Mouse (Mus musculus) intestine, postnatal 0 days (tissue): ENCODE data around the gene Lpp. TPM values are rescaled to one million over a fixed set of nuclear protein-coding genes. Genes with fewer than 3 reads are reported as not detected.

ENCODE experiments used
- ATAC-seq: fragments of 200-750 bp; cut with Nextera tagmentation; 2 replicates; pipeline ENCODE4 v1.8.0; 2017; ENCODE audit warnings: mild to moderate bottlenecking, moderate TSS enrichment, moderate library complexity
- H3K27ac ChIP-seq: fragments of 300-500 bp; sonication (generic); 2 replicates; pipeline ENCODE4 v1.5.1; 2014; ENCODE audit warnings: mild to moderate bottlenecking, low read depth, low read length, moderate library complexity
- H3K27me3 ChIP-seq: fragments of 300-500 bp; sonication (generic); replicated peaks from 2 replicates; pipeline ENCODE4 v1.6.1; 2014; ENCODE audit warnings: low read length, mixed read lengths; ENCODE audit not compliant: control insufficient read depth, insufficient read depth
- H3K36me3 ChIP-seq: fragments of 300-500 bp; sonication (generic); 2 replicates; pipeline ENCODE4 v1.6.1; 2014; ENCODE audit warnings: mild to moderate bottlenecking, moderate library complexity; ENCODE audit not compliant: control insufficient read depth, insufficient read depth
- H3K4me1 ChIP-seq: fragments of 300-500 bp; sonication (generic); replicated peaks from 2 replicates; pipeline ENCODE4 v1.6.1; 2014; ENCODE audit warnings: antibody characterized with exemption, low read length, mixed read lengths; ENCODE audit not compliant: control insufficient read depth, insufficient read depth
- H3K4me2 ChIP-seq: fragments of 300-500 bp; sonication (generic); replicated peaks from 2 replicates; pipeline ENCODE4 v1.6.1; 2014; ENCODE audit warnings: low read depth, mild to moderate bottlenecking, moderate library complexity
- H3K4me3 ChIP-seq: fragments of 300-500 bp; sonication (generic); 2 replicates; pipeline ENCODE4 v1.5.1; 2014; ENCODE audit warnings: low read depth, low read length
- H3K9ac ChIP-seq: fragments of 300-500 bp; sonication (generic); 2 replicates; pipeline ENCODE4 v1.6.1; 2014; ENCODE audit warnings: mild to moderate bottlenecking, low read depth, low read length
- H3K9me3 ChIP-seq: fragments of 300-500 bp; sonication (generic); 2 replicates; pipeline ENCODE4 v1.6.1; 2016; ENCODE audit warnings: mixed run types; ENCODE audit not compliant: control insufficient read depth
- CTCF ChIP-seq: sonication (generic); IDR thresholded peaks from 2 replicates; pipeline ENCODE4 v1.5.1; 2016; ENCODE audit warnings: low read depth, mild to moderate bottlenecking, control low read depth, antibody characterized with exemption, moderate library complexity
- WGBS: fragments of 180-500 bp; shearing (Covaris S2); extraction: QIAGEN DNeasy Blood & Tissue Kit; methylation state at CpG from one replicate; pipeline ENCODE4 v1.1.7; 2014; 5-methylcytosine and 5-hydroxymethylcytosine counted together
- polyA plus RNA-seq: library from polyadenylated mRNA; unstranded; fragments of >200 nt; fragmentation: Nextera tagmentation; extraction: Ambion mirVana; gene quantifications from 2 replicates; pipeline ENCODE4 v1.2.1, GENCODE M21; 2015

The Lpp gene
- polyA plus RNA-seq, 1 experiment from 2014 or later: 32.8 TPM

DNA sequence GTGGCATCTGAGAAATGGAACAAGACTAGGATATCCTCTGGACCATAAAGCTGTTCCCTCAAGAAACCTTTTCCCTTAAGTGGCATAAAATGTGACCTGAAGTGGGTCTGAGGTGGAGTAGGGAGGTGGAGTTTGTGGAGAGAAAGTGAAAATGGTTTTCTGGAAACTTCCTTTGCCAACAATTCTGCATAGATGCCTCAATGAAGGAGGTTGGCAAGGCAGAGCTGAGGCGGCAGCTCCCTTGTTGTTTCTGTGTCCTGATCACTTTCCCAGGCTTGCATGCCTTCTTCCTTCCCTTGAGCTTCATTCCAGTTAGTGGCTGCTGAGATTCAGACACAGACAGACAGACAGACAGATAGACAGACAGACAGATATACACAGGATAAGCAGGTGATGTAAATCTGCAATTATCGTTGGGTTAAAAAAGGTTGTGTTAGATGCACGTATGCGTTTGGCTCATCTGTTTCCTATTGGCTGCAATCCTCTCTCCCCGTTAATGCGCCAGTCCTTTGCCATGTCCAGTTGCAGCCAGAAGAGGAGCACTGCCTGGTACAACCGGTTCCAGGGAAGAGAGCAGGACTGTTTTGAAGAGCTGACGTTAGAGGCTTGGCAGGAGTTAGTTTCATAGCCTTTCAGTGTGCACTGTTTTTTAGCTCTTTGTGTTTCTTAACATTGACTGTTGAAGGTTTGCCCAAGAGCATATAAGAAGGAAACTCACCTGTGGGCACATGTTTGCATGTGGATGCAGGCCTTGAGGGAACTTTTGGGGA, 96.4 kb downstream of the Lpp start:
- Histone ChIP-seq H3K4me1 (no peaks in the 10 kb centered on the region), H3K9me3 (no peaks in the 10 kb centered on the region), H3K9ac (no peak overlapping the region), H3K4me3 (no peak overlapping the region), H3K27ac (no peak overlapping the region), H3K36me3 (0 out of 2 replicates have a peak, but pooled peaks cover 4% of the 10 kb centered on the region), H3K27me3 (no peaks in the 10 kb centered on the region), H3K4me2 (no peak overlapping the region)
- no peak for ATAC-seq
- 79% methylated on average over 8 of the region's 8 CpGs for WGBS
- no peak; the same call in 1 of the 2 replicates for TF ChIP-seq CTCF

GRCm38 (mm10) chr16:24490751-24491485, 97.6 kb downstream of the Lpp start:
- H3K27ac ChIP-seq: no peak overlapping the region
- ATAC-seq: no peak
- no peak overlapping the region for H3K4me3 ChIP-seq
- H3K9ac ChIP-seq: no peak overlapping the region
- H3K27me3 ChIP-seq: no peaks in the 10 kb centered on the region
- no peaks in the 10 kb centered on the region for H3K36me3 ChIP-seq
- no peaks in the 10 kb centered on the region for H3K9me3 ChIP-seq
- TF ChIP-seq CTCF: no peak
- H3K4me1 ChIP-seq: no peaks in the 10 kb centered on the region
- 45% methylated on average over 18 of the region's 18 CpGs for WGBS
- no peak overlapping the region for H3K4me2 ChIP-seq

- H3K9ac ChIP-seq: no peak overlapping the region
- no peaks in the 10 kb centered on the region for H3K9me3 ChIP-seq
- H3K4me2 ChIP-seq: no peak overlapping the region
- H3K4me3 ChIP-seq: no peak overlapping the region
- no peaks in the 10 kb centered on the region for H3K4me1 ChIP-seq
- TF ChIP-seq CTCF: no peak
- 56% methylated on average over 2 of the region's 2 CpGs for WGBS
- H3K36me3 ChIP-seq: no peaks in the 10 kb centered on the region
- no peaks in the 10 kb centered on the region for H3K27me3 ChIP-seq
- ATAC-seq: no peak
- no peak overlapping the region for H3K27ac ChIP-seq
Observed at GRCm38 (mm10) chr16:24491486-24491758, 98.1 kb downstream of the Lpp start.

- no peak for ATAC-seq
- H3K36me3 ChIP-seq: no peaks in the 10 kb centered on the region
- H3K9me3 ChIP-seq: no peaks in the 10 kb centered on the region
- TF ChIP-seq CTCF: no peak
- no peak overlapping the region for H3K4me2 ChIP-seq
- no peak overlapping the region for H3K27ac ChIP-seq
- H3K9ac ChIP-seq: no peak overlapping the region
- H3K4me3 ChIP-seq: no peak overlapping the region
- no peaks in the 10 kb centered on the region for H3K27me3 ChIP-seq
- no peaks in the 10 kb centered on the region for H3K4me1 ChIP-seq
- whole genome bisulfite sequencing: 59% methylated on average over 4 of the region's 4 CpGs
Observed at GRCm38 (mm10) chr16:24492194-24492940, 99.1 kb downstream of the Lpp start.

GRCm38 (mm10) chr16:24494531-24494930, 101.2 kb downstream of the Lpp start:
- no peak for ATAC-seq
- H3K9ac ChIP-seq: no peak overlapping the region
- no peak for TF ChIP-seq CTCF
- H3K36me3 ChIP-seq: peaks cover 3% of the 10 kb centered on the region; the same call in 1 of the 2 replicates
- no peaks in the 10 kb centered on the region for H3K4me1 ChIP-seq
- no peaks in the 10 kb centered on the region for H3K27me3 ChIP-seq
- no peaks in the 10 kb centered on the region for H3K9me3 ChIP-seq
- 58% methylated on average over 6 of the region's 6 CpGs for WGBS
- H3K27ac ChIP-seq: 0 out of 2 replicates have a peak overlapping the region, but pooled peaks have one; percentile 21
- no peak overlapping the region for H3K4me3 ChIP-seq
- no peak overlapping the region for H3K4me2 ChIP-seq

- WGBS: 71% methylated on average over 4 of the region's 4 CpGs
- no peaks in the 10 kb centered on the region for H3K9me3 ChIP-seq
- no peak overlapping the region for H3K4me3 ChIP-seq
- no peaks in the 10 kb centered on the region for H3K4me1 ChIP-seq
- H3K27ac ChIP-seq: peak overlapping the region; percentile 21; the same call in 1 of the 2 replicates
- no peak overlapping the region for H3K4me2 ChIP-seq
- TF ChIP-seq CTCF: no peak
- H3K36me3 ChIP-seq: peaks cover 3% of the 10 kb centered on the region; the same call in 1 of the 2 replicates
- ATAC-seq: no peak
- no peak overlapping the region for H3K9ac ChIP-seq
- no peaks in the 10 kb centered on the region for H3K27me3 ChIP-seq
Observed at GRCm38 (mm10) chr16:24495461-24495860, 102.2 kb downstream of the Lpp start.
